Mouse (Mus musculus): ENCODE results near the gene Dglucy. TPM values are rescaled to one million over a fixed set of nuclear protein-coding genes. Genes with fewer than 3 reads are reported as not detected.

The Dglucy gene
- polyA plus RNA-seq, 1 experiment from 2014 or later, result 4.1 TPM

- H3K4me3 ChIP-seq, result no peak overlapping the region
- H3K36me3 ChIP-seq, result no peaks in the 10 kb centered on the region
- H3K4me2 ChIP-seq, result no peak overlapping the region
- no peak overlapping the region for H3K27ac ChIP-seq (replicated peaks)
- H3K27me3 ChIP-seq (replicated peaks), result peaks cover 6% of the 10 kb centered on the region; the same call in 1 of the 2 replicates
- peaks cover 6% of the 10 kb centered on the region; the same call in 1 of the 2 replicates for H3K9me3 ChIP-seq
- WGBS, result 56% methylated on average over 4 of the region's 4 CpGs
- ATAC-seq (ENCODE audit: extremely low read depth, insufficient number of reproducible peaks, low FRiP score, low TSS enrichment), result no peak
- H3K4me1 ChIP-seq, result no peaks in the 10 kb centered on the region; the same call in 1 of the 2 replicates
- H3K9ac ChIP-seq, result no peak overlapping the region
Measured at GRCm38 (mm10) chr12:100868049-100868622, 89.3 kb downstream of the Dglucy start.

- Histone ChIP-seq H3K4me3 (no peak overlapping the region), H3K9ac (no peak overlapping the region), H3K4me1 (no peaks in the 10 kb centered on the region), H3K27ac (replicated peaks) (no peak overlapping the region), H3K4me2 (no peak overlapping the region), H3K36me3 (no peaks in the 10 kb centered on the region), H3K27me3 (replicated peaks) (peaks cover 1% of the 10 kb centered on the region; the same call in 1 of the 2 replicates), H3K9me3 (peaks cover 6% of the 10 kb centered on the region; the same call in 1 of the 2 replicates)
- WGBS, result 81% methylated on average over 6 of the region's 6 CpGs
- no peak for ATAC-seq (ENCODE audit: extremely low read depth, insufficient number of reproducible peaks, low FRiP score, low TSS enrichment)
Measured at GRCm38 (mm10) chr12:100871234-100871633, 92.4 kb downstream of the Dglucy start.

GRCm38 (mm10) chr12:100871841-100872240 lies 93.0 kb downstream of the Dglucy start:
- no peaks in the 10 kb centered on the region for H3K4me1 ChIP-seq
- no peaks in the 10 kb centered on the region for H3K36me3 ChIP-seq
- no peak overlapping the region for H3K9ac ChIP-seq
- H3K27me3 ChIP-seq (replicated peaks), result no peaks in the 10 kb centered on the region; the same call in 1 of the 2 replicates
- no peak overlapping the region for H3K27ac ChIP-seq (replicated peaks)
- ATAC-seq (ENCODE audit: extremely low read depth, insufficient number of reproducible peaks, low FRiP score, low TSS enrichment), result no peak
- no peak overlapping the region for H3K4me2 ChIP-seq
- peaks cover 6% of the 10 kb centered on the region; the same call in 1 of the 2 replicates for H3K9me3 ChIP-seq
- H3K4me3 ChIP-seq, result no peak overlapping the region
- 68% methylated on average over 2 of the region's 2 CpGs for WGBS

GRCm38 (mm10) chr12:100873612-100874011 lies 94.8 kb downstream of the Dglucy start:
- H3K9ac ChIP-seq, result no peak overlapping the region
- H3K4me1 ChIP-seq, result no peaks in the 10 kb centered on the region
- 78% methylated on average over 3 of the region's 3 CpGs for WGBS
- ATAC-seq (ENCODE audit: extremely low read depth, insufficient number of reproducible peaks, low FRiP score, low TSS enrichment), result no peak
- no peak overlapping the region for H3K27ac ChIP-seq (replicated peaks)
- H3K4me3 ChIP-seq, result no peak overlapping the region
- no peak overlapping the region for H3K4me2 ChIP-seq
- H3K9me3 ChIP-seq, result peaks cover 6% of the 10 kb centered on the region; the same call in 1 of the 2 replicates
- H3K27me3 ChIP-seq (replicated peaks), result no peaks in the 10 kb centered on the region; the same call in 1 of the 2 replicates
- no peaks in the 10 kb centered on the region for H3K36me3 ChIP-seq

GRCm38 (mm10) chr12:100875553-100875952 lies 96.7 kb downstream of the Dglucy start:
- H3K4me2 ChIP-seq, result no peak overlapping the region
- 53% methylated on average over 3 of the region's 3 CpGs for WGBS
- ATAC-seq (ENCODE audit: extremely low read depth, insufficient number of reproducible peaks, low FRiP score, low TSS enrichment), result no peak
- H3K4me1 ChIP-seq, result no peaks in the 10 kb centered on the region
- H3K4me3 ChIP-seq, result no peak overlapping the region
- H3K9ac ChIP-seq, result no peak overlapping the region
- no peak overlapping the region for H3K27ac ChIP-seq (replicated peaks)
- H3K9me3 ChIP-seq, result no peaks in the 10 kb centered on the region
- no peaks in the 10 kb centered on the region; the same call in 1 of the 2 replicates for H3K27me3 ChIP-seq (replicated peaks)
- H3K36me3 ChIP-seq, result no peaks in the 10 kb centered on the region

- H3K27ac ChIP-seq (replicated peaks), result no peak overlapping the region
- H3K4me3 ChIP-seq, result no peak overlapping the region
- no peak overlapping the region for H3K4me2 ChIP-seq
- no peak overlapping the region for H3K9ac ChIP-seq
- no peak for ATAC-seq (ENCODE audit: extremely low read depth, insufficient number of reproducible peaks, low FRiP score, low TSS enrichment)
- no peaks in the 10 kb centered on the region for H3K4me1 ChIP-seq
- 75% methylated on average over 6 of the region's 6 CpGs for WGBS
- no peaks in the 10 kb centered on the region for H3K9me3 ChIP-seq
- H3K36me3 ChIP-seq, result no peaks in the 10 kb centered on the region
- H3K27me3 ChIP-seq (replicated peaks), result no peaks in the 10 kb centered on the region; the same call in 1 of the 2 replicates
Measured at GRCm38 (mm10) chr12:100875960-100876359, 97.1 kb downstream of the Dglucy start.

- Histone ChIP-seq H3K9ac (no peak overlapping the region), H3K27me3 (replicated peaks) (no peaks in the 10 kb centered on the region; the same call in 1 of the 2 replicates), H3K27ac (replicated peaks) (no peak overlapping the region), H3K9me3 (no peaks in the 10 kb centered on the region), H3K4me3 (no peak overlapping the region), H3K4me2 (no peak overlapping the region), H3K36me3 (no peaks in the 10 kb centered on the region), H3K4me1 (no peaks in the 10 kb centered on the region)
- ATAC-seq (ENCODE audit: extremely low read depth, insufficient number of reproducible peaks, low FRiP score, low TSS enrichment), result no peak
- WGBS, result 70% methylated on average over 6 of the region's 6 CpGs
Measured at GRCm38 (mm10) chr12:100877936-100878335, 99.1 kb downstream of the Dglucy start.

GRCm38 (mm10) chr12:100878556-100878955 lies 99.7 kb downstream of the Dglucy start:
- Histone ChIP-seq H3K27ac (replicated peaks) (no peak overlapping the region), H3K4me2 (no peak overlapping the region), H3K27me3 (replicated peaks) (no peaks in the 10 kb centered on the region; the same call in 1 of the 2 replicates), H3K36me3 (no peaks in the 10 kb centered on the region), H3K4me1 (no peaks in the 10 kb centered on the region), H3K9me3 (no peaks in the 10 kb centered on the region), H3K4me3 (no peak overlapping the region), H3K9ac (no peak overlapping the region)
- WGBS, result 80% methylated on average over 16 of the region's 16 CpGs
- ATAC-seq (ENCODE audit: extremely low read depth, insufficient number of reproducible peaks, low FRiP score, low TSS enrichment), result no peak

GRCm38 (mm10) chr12:100883168-100883567 lies 104.3 kb downstream of the Dglucy start:
- no peaks in the 10 kb centered on the region for H3K9me3 ChIP-seq
- no peak overlapping the region for H3K9ac ChIP-seq
- no peak for ATAC-seq (ENCODE audit: extremely low read depth, insufficient number of reproducible peaks, low FRiP score, low TSS enrichment)
- no peak overlapping the region for H3K4me3 ChIP-seq
- WGBS, result 66% methylated on average over 7 of the region's 7 CpGs
- H3K27ac ChIP-seq (replicated peaks), result no peak overlapping the region
- H3K27me3 ChIP-seq (replicated peaks), result peaks cover 18% of the 10 kb centered on the region; the same call in 1 of the 2 replicates
- no peaks in the 10 kb centered on the region for H3K36me3 ChIP-seq
- H3K4me2 ChIP-seq, result no peak overlapping the region
- no peaks in the 10 kb centered on the region; the same call in 1 of the 2 replicates for H3K4me1 ChIP-seq

GRCm38 (mm10) chr12:100885585-100885984 lies 106.7 kb downstream of the Dglucy start:
- Histone ChIP-seq H3K4me1 (no peaks in the 10 kb centered on the region; the same call in 1 of the 2 replicates), H3K27ac (replicated peaks) (no peak overlapping the region), H3K27me3 (replicated peaks) (peaks cover 18% of the 10 kb centered on the region; the same call in 1 of the 2 replicates), H3K4me3 (no peak overlapping the region), H3K4me2 (no peak overlapping the region), H3K36me3 (no peaks in the 10 kb centered on the region), H3K9ac (no peak overlapping the region), H3K9me3 (no peaks in the 10 kb centered on the region)
- no peak for ATAC-seq (ENCODE audit: extremely low read depth, insufficient number of reproducible peaks, low FRiP score, low TSS enrichment)
- 75% methylated on average over 3 of the region's 3 CpGs for WGBS

- Histone ChIP-seq H3K4me2 (no peak overlapping the region), H3K9me3 (no peaks in the 10 kb centered on the region), H3K36me3 (no peaks in the 10 kb centered on the region), H3K27me3 (replicated peaks) (peaks cover 18% of the 10 kb centered on the region; the same call in 1 of the 2 replicates), H3K4me1 (no peaks in the 10 kb centered on the region; the same call in 1 of the 2 replicates), H3K27ac (replicated peaks) (no peak overlapping the region), H3K4me3 (no peak overlapping the region), H3K9ac (no peak overlapping the region)
- WGBS, result 71% methylated on average over 4 of the region's 4 CpGs
- ATAC-seq (ENCODE audit: extremely low read depth, insufficient number of reproducible peaks, low FRiP score, low TSS enrichment), result no peak
Measured at GRCm38 (mm10) chr12:100886877-100887276, 108.0 kb downstream of the Dglucy start.

- no peaks in the 10 kb centered on the region for H3K36me3 ChIP-seq
- 30% methylated on average over 12 of the region's 12 CpGs for WGBS
- H3K9ac ChIP-seq, result no peak overlapping the region
- H3K9me3 ChIP-seq, result no peaks in the 10 kb centered on the region
- no peak for ATAC-seq (ENCODE audit: extremely low read depth, insufficient number of reproducible peaks, low FRiP score, low TSS enrichment)
- H3K27me3 ChIP-seq (replicated peaks), result peaks cover 18% of the 10 kb centered on the region; the same call in 1 of the 2 replicates
- no peaks in the 10 kb centered on the region; the same call in 1 of the 2 replicates for H3K4me1 ChIP-seq
- no peak overlapping the region for H3K27ac ChIP-seq (replicated peaks)
- H3K4me2 ChIP-seq, result no peak overlapping the region
- H3K4me3 ChIP-seq, result no peak overlapping the region
Measured at GRCm38 (mm10) chr12:100887801-100888258, 109.0 kb downstream of the Dglucy start.

All from heart, embryonic 13.5 days (tissue).